Mouse (Mus musculus): ENCODE results near the gene Mtmr3. TPM values are rescaled to one million over a fixed set of nuclear protein-coding genes. Genes with fewer than 3 reads are reported as not detected.
A peak's percentile ranks its signal among the peaks of the same experiment; 100 is the strongest.

The Mtmr3 gene
- total and polyA plus RNA-seq, 2 experiments = 12.4 to 19.4 TPM

DNA sequence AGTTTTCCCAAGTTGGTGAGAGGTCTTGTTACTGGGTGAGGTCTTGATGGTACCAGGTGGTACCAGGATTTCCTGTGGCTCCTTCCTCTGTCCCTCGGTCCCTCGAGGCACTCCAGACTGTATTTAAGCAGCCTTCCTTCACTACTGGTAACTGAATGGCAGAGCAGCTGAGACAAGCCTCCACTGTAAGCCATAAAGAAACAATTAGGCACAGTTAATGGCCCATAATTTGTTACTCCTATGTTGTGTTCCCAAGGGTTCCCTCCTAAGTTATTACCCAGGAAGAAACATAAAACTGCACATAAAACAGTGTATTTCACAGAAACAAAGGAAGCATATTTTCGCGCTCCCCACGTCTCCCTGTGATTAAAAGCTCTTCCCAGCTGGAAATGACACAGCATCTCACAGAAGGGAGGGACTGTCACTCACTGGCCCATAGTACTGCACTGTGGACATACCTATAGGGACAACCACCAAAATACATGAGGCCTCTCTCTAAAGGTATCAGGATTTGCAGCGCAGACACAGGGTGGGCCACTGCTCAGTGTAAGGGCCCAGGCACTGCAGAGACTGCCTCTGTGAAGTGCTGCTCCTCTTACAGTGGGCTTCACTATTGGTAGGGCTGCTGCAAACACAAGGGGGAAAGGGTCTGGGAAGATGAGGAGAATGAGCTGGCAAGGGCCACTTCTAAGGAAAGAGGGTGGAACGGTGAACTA lies 122.0 kb downstream of the Mtmr3 start:
- Histone ChIP-seq H3K79me2 (ENCODE audit: control insufficient read depth, insufficient read depth, low read length) (no peaks in the 10 kb centered on the region), H3K9ac (ENCODE audit: low read depth, low read length) (no peak overlapping the region), H3K4me1 (ENCODE audit: control insufficient read depth, insufficient read depth, low read length) (no peaks in the 10 kb centered on the region), H3K36me3 (ENCODE audit: control insufficient read depth, insufficient read depth, low read length) (no peaks in the 10 kb centered on the region), H3K27ac (replicated peaks; ENCODE audit: insufficient read depth, low read depth, low read length) (no peak overlapping the region), H3K4me3 (ENCODE audit: insufficient read depth, low read depth, low read length) (no peak overlapping the region), H3K27me3 (ENCODE audit: control insufficient read depth, insufficient read depth, low read length) (no peaks in the 10 kb centered on the region)
- 84% methylated on average over 7 of the region's 7 CpGs for WGBS
- DNase-seq (ENCODE audit: extremely low read depth, low read depth, low spot score) = no peak
- TF ChIP-seq CTCF (IDR thresholded peaks at IDR 0.05; ENCODE audit: low read depth, low read length) = no peak
- no peak for TF ChIP-seq POLR2A (IDR thresholded peaks at IDR 0.05; ENCODE audit: extremely low read depth, insufficient read depth, low read length)

GRCm38 (mm10) chr11:4471734-4472133 lies 122.9 kb downstream of the Mtmr3 start:
- Histone ChIP-seq H3K27ac (replicated peaks; ENCODE audit: insufficient read depth, low read depth, low read length) (no peak overlapping the region), H3K27me3 (ENCODE audit: control insufficient read depth, insufficient read depth, low read length) (no peaks in the 10 kb centered on the region), H3K4me3 (ENCODE audit: insufficient read depth, low read depth, low read length) (no peak overlapping the region), H3K36me3 (ENCODE audit: control insufficient read depth, insufficient read depth, low read length) (no peaks in the 10 kb centered on the region), H3K79me2 (ENCODE audit: control insufficient read depth, insufficient read depth, low read length) (no peaks in the 10 kb centered on the region), H3K4me1 (ENCODE audit: control insufficient read depth, insufficient read depth, low read length) (no peaks in the 10 kb centered on the region), H3K9ac (ENCODE audit: low read depth, low read length) (no peak overlapping the region)
- DNase-seq (ENCODE audit: extremely low read depth, low read depth, low spot score) = no peak
- TF ChIP-seq POLR2A (IDR thresholded peaks at IDR 0.05; ENCODE audit: extremely low read depth, insufficient read depth, low read length) = no peak
- no peak for TF ChIP-seq CTCF (IDR thresholded peaks at IDR 0.05; ENCODE audit: low read depth, low read length)
- WGBS = 91% methylated on average over 5 of the region's 5 CpGs

DNA sequence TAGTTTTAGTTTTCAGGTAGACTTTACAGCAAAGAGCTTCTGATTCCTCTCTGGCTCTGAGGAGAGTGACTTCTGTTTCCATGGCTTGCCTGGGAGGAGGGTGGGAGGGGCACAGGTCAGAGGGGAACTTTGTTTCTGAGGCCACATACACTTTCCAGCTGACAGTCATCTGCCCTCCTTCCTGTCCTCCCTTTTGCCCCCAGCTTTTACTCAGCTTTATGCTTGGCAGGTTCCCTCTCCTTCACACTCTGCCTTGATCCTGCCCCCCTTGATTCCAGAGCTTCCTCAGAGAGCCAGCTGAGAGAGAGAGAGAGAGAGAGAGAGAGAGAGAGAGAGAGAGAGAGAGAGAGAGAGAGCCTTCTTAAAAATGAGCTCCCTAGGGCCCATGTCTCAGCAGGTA lies 123.4 kb downstream of the Mtmr3 start:
- Histone ChIP-seq H3K27ac (replicated peaks; ENCODE audit: insufficient read depth, low read depth, low read length) (no peak overlapping the region), H3K4me1 (ENCODE audit: control insufficient read depth, insufficient read depth, low read length) (no peaks in the 10 kb centered on the region), H3K4me3 (ENCODE audit: insufficient read depth, low read depth, low read length) (no peak overlapping the region), H3K79me2 (ENCODE audit: control insufficient read depth, insufficient read depth, low read length) (no peaks in the 10 kb centered on the region), H3K27me3 (ENCODE audit: control insufficient read depth, insufficient read depth, low read length) (no peaks in the 10 kb centered on the region), H3K36me3 (ENCODE audit: control insufficient read depth, insufficient read depth, low read length) (no peaks in the 10 kb centered on the region), H3K9ac (ENCODE audit: low read depth, low read length) (no peak overlapping the region)
- DNase-seq (ENCODE audit: extremely low read depth, low read depth, low spot score) = no peak
- TF ChIP-seq CTCF (IDR thresholded peaks at IDR 0.05; ENCODE audit: low read depth, low read length) = no peak
- TF ChIP-seq POLR2A (IDR thresholded peaks at IDR 0.05; ENCODE audit: extremely low read depth, insufficient read depth, low read length) = no peak

DNA sequence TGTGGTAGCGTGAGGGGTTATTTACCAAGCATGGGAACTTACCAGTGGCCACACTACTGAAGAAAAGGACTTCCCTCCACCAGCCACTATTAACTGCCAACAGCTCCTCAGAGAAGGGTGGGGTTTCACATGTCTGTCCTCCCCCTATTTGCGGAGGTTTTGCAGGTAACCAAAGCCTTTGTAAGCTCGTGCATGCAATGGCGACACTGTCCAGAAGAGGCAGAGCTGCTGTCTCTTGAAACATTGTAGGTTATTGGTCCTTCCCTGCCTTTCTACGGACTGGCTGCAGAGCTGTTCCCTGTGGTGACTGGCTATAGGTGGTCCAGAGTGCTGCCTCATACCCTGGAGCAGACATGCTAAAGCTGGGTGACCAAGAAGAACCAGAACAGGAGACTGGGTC lies 125.6 kb downstream of the Mtmr3 start:
- H3K79me2 ChIP-seq (ENCODE audit: control insufficient read depth, insufficient read depth, low read length) = no peaks in the 10 kb centered on the region
- no peaks in the 10 kb centered on the region for H3K36me3 ChIP-seq (ENCODE audit: control insufficient read depth, insufficient read depth, low read length)
- TF ChIP-seq CTCF (IDR thresholded peaks at IDR 0.05; ENCODE audit: low read depth, low read length) (no peak), POLR2A (IDR thresholded peaks at IDR 0.05; ENCODE audit: extremely low read depth, insufficient read depth, low read length) (no peak)
- no peaks in the 10 kb centered on the region for H3K4me1 ChIP-seq (ENCODE audit: control insufficient read depth, insufficient read depth, low read length)
- no peak overlapping the region for H3K27ac ChIP-seq (replicated peaks; ENCODE audit: insufficient read depth, low read depth, low read length)
- no peak overlapping the region for H3K9ac ChIP-seq (ENCODE audit: low read depth, low read length)
- 90% methylated on average over 5 of the region's 5 CpGs for WGBS
- no peaks in the 10 kb centered on the region for H3K27me3 ChIP-seq (ENCODE audit: control insufficient read depth, insufficient read depth, low read length)
- no peak overlapping the region for H3K4me3 ChIP-seq (ENCODE audit: insufficient read depth, low read depth, low read length)
- no peak for DNase-seq (ENCODE audit: extremely low read depth, low read depth, low spot score)

GRCm38 (mm10) chr11:4467436-4467835 lies 127.2 kb downstream of the Mtmr3 start:
- TF ChIP-seq CTCF (IDR thresholded peaks at IDR 0.05; ENCODE audit: low read depth, low read length) (no peak), POLR2A (IDR thresholded peaks at IDR 0.05; ENCODE audit: extremely low read depth, insufficient read depth, low read length) (no peak)
- DNase-seq (ENCODE audit: extremely low read depth, low read depth, low spot score) = no peak
- Histone ChIP-seq H3K4me3 (ENCODE audit: insufficient read depth, low read depth, low read length) (no peak overlapping the region), H3K9ac (ENCODE audit: low read depth, low read length) (no peak overlapping the region), H3K27ac (replicated peaks; ENCODE audit: insufficient read depth, low read depth, low read length) (no peak overlapping the region), H3K4me1 (ENCODE audit: control insufficient read depth, insufficient read depth, low read length) (no peaks in the 10 kb centered on the region), H3K27me3 (ENCODE audit: control insufficient read depth, insufficient read depth, low read length) (no peaks in the 10 kb centered on the region), H3K79me2 (ENCODE audit: control insufficient read depth, insufficient read depth, low read length) (no peaks in the 10 kb centered on the region), H3K36me3 (ENCODE audit: control insufficient read depth, insufficient read depth, low read length) (no peaks in the 10 kb centered on the region)
- 94% methylated on average over 1 of the region's 1 CpGs for WGBS

- H3K4me1 ChIP-seq (ENCODE audit: control insufficient read depth, insufficient read depth, low read length) = no peaks in the 10 kb centered on the region
- no peaks in the 10 kb centered on the region for H3K79me2 ChIP-seq (ENCODE audit: control insufficient read depth, insufficient read depth, low read length)
- no peak overlapping the region for H3K4me3 ChIP-seq (ENCODE audit: insufficient read depth, low read depth, low read length)
- H3K9ac ChIP-seq (ENCODE audit: low read depth, low read length) = no peak overlapping the region
- TF ChIP-seq POLR2A (IDR thresholded peaks at IDR 0.05; ENCODE audit: extremely low read depth, insufficient read depth, low read length) (no peak), CTCF (IDR thresholded peaks at IDR 0.05; ENCODE audit: low read depth, low read length) (no peak)
- 21% methylated on average over 4 of the region's 4 CpGs for WGBS
- peak; percentile 77 for DNase-seq (ENCODE audit: extremely low read depth, low read depth, low spot score)
- no peaks in the 10 kb centered on the region for H3K27me3 ChIP-seq (ENCODE audit: control insufficient read depth, insufficient read depth, low read length)
- no peaks in the 10 kb centered on the region for H3K36me3 ChIP-seq (ENCODE audit: control insufficient read depth, insufficient read depth, low read length)
- no peak overlapping the region for H3K27ac ChIP-seq (replicated peaks; ENCODE audit: insufficient read depth, low read depth, low read length)
These were observed 128.5 kb downstream of the Mtmr3 start for GRCm38 (mm10) chr11:4466191-4466590.

Measured in liver, adult 2 months (tissue).